Mouse (Mus musculus) erythroblast, embryonic 14.5 days (primary cell): ENCODE data around the gene Ccdc51.

Experiments
- GATA1 ChIP-seq: IDR thresholded peaks from 2 replicates; pipeline ENCODE4 v1.6.1; 2012; ENCODE audit warnings: low read length, inconsistent platforms, mixed read lengths
- TAL1 ChIP-seq: IDR thresholded peaks from 3 replicates; pipeline ENCODE4 v1.6.1; 2012; ENCODE audit warnings: low read length, inconsistent platforms, mixed read lengths

GRCm38 (mm10) chr9:109041351-109041750, 40.9 kb upstream of the Ccdc51 start:
- TF ChIP-seq GATA1 (no peak), TAL1 (no peak)
